Mouse (Mus musculus): ENCODE results near the gene Lgals2. TPM values are rescaled to one million over a fixed set of nuclear protein-coding genes. Genes with fewer than 3 reads are reported as not detected.
A peak's percentile ranks its signal among the peaks of the same experiment; 100 is the strongest.

The Lgals2 gene
- polyA plus RNA-seq, 1 experiment: 0.32 TPM

DNA sequence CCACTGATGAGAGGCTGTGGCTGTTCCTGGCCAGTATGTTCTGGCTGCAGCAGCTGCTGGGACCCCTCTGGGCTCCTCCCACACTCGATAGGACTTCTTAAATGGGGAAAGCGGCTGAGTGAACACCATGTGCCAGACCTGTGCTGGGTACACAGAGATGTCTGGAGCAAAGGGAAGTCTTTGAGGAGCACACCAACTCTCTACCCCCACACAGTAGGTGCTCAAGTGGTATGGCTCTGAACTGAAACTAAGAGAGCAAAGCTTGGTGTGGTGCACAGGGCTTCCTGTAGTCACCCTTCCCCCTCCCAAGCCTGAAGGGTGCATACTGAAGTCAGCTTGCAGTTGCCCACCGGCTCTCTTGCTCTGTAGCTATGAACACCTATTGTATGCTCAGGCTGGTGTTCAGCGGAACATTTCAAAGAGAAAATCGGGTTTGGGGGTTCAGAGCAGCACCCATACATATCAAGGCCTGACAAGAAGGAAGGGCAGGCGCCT lies 43.2 kb upstream of the Lgals2 start:
- no peak for DNase-seq (ENCODE audit: low read depth in 1 of 2, low spot score in 2 of 2)
- Histone ChIP-seq H3K36me3 (ENCODE audit: control insufficient read depth, insufficient read depth, low read length) (peaks cover 6% of the 10 kb centered on the region; the same call in 1 of the 2 replicates), H3K27ac (ENCODE audit: insufficient read depth, low read length) (peak overlapping the region; percentile 85), H3K4me3 (ENCODE audit: extremely low read depth, insufficient read depth, insufficient read length) (peak overlapping the region; percentile 89), H3K27me3 (ENCODE audit: control insufficient read depth, insufficient read depth, low read length) (no peaks in the 10 kb centered on the region), H3K4me1 (ENCODE audit: control insufficient read depth, insufficient read depth, insufficient read length) (peaks cover 44% of the 10 kb centered on the region)
- TF ChIP-seq POLR2A (IDR thresholded peaks at IDR 0.05; ENCODE audit: low read depth, low read length) (no peak), CTCF (IDR thresholded peaks at IDR 0.05; ENCODE audit: extremely low read depth, insufficient read depth, insufficient read length, insufficient replicate concordance) (no peak)
- WGBS: 9% methylated on average over 6 of the region's 6 CpGs

DNA sequence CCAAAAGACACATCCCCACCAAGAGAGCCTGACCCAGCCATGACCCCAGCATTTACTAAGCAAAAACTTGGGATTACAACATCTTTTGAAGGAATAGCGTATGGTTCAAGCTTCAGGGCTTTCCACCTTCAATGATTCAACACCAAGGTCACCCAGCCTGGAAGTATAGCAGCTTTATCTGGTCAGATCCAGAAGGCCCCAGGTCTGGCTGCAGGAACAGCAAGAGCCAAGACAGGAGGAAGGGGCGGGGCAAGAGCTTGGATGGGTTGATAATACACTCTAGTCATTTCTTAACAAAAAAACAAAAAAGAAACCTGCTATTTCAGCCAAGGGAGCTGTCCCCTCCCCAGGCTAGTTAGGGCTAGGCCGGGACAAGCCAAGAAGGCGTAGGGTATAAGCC lies 42.2 kb upstream of the Lgals2 start:
- 85% methylated on average over 4 of the region's 4 CpGs for WGBS

DNA sequence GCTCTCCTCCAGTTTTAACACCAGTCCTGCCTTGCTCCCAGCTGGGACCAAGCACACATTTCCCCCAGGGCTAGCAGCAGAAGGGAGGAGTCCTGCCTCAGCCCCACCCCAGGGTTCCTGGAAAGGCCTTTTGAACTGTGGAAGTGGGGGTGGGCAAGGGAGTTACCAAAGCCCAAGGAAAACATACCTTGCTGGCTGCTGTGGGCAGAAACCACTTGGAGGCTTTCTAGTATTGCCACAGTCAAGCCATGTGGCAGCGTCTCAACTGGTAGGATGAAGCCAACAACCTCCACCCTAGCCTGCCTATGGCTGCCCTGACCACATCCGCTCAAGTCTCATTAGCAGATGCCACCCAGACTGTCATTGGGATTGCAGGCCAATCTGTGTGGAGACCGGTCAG lies 40.8 kb upstream of the Lgals2 start:
- peak overlapping the region; percentile 85 for H3K27ac ChIP-seq (ENCODE audit: insufficient read depth, low read length)
- peaks cover 40% of the 10 kb centered on the region for H3K4me1 ChIP-seq (ENCODE audit: control insufficient read depth, insufficient read depth, insufficient read length)
- no peak overlapping the region for H3K4me3 ChIP-seq (ENCODE audit: extremely low read depth, insufficient read depth, insufficient read length)
- WGBS: 23% methylated on average over 3 of the region's 3 CpGs
- H3K27me3 ChIP-seq (ENCODE audit: control insufficient read depth, insufficient read depth, low read length): no peaks in the 10 kb centered on the region
- TF ChIP-seq CTCF (IDR thresholded peaks at IDR 0.05; ENCODE audit: extremely low read depth, insufficient read depth, insufficient read length, insufficient replicate concordance): no peak
- no peak for TF ChIP-seq POLR2A (IDR thresholded peaks at IDR 0.05; ENCODE audit: low read depth, low read length)
- H3K36me3 ChIP-seq (ENCODE audit: control insufficient read depth, insufficient read depth, low read length): peaks cover 23% of the 10 kb centered on the region
- no peak for DNase-seq (ENCODE audit: low read depth in 1 of 2, low spot score in 2 of 2)

More for the DNA sequence above, 42.2 kb upstream of the Lgals2 start:
- Histone ChIP-seq H3K4me1 (ENCODE audit: control insufficient read depth, insufficient read depth, insufficient read length) (peaks cover 41% of the 10 kb centered on the region), H3K27ac (ENCODE audit: insufficient read depth, low read length) (no peak overlapping the region), H3K27me3 (ENCODE audit: control insufficient read depth, insufficient read depth, low read length) (no peaks in the 10 kb centered on the region), H3K4me3 (ENCODE audit: extremely low read depth, insufficient read depth, insufficient read length) (no peak overlapping the region), H3K36me3 (ENCODE audit: control insufficient read depth, insufficient read depth, low read length) (peaks cover 15% of the 10 kb centered on the region)
- TF ChIP-seq CTCF (IDR thresholded peaks at IDR 0.05; ENCODE audit: extremely low read depth, insufficient read depth, insufficient read length, insufficient replicate concordance) (no peak), POLR2A (IDR thresholded peaks at IDR 0.05; ENCODE audit: low read depth, low read length) (no peak)
- no peak for DNase-seq (ENCODE audit: low read depth in 1 of 2, low spot score in 2 of 2)

DNA sequence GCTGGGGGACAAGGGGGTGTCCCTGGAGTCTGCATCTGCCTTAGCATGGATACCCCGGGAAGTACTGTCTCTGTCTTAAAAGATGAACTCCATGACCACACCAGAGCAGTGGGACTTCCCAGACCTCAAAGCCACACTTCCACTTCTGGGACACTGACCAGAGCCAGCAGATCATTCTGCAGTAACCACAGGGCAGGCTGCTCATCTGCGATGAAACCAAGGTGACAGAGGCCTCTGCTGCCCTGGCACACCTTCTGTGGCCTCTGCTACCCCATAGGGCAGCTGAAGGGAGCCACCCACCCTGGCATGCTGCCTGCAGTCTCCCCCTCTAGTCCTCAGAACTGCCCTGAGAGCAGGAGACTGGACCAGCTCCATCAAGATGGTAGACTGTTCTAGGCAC lies 40.4 kb upstream of the Lgals2 start:
- WGBS: 27% methylated on average over 2 of the region's 2 CpGs
- H3K4me3 ChIP-seq (ENCODE audit: extremely low read depth, insufficient read depth, insufficient read length): no peak overlapping the region

DNA sequence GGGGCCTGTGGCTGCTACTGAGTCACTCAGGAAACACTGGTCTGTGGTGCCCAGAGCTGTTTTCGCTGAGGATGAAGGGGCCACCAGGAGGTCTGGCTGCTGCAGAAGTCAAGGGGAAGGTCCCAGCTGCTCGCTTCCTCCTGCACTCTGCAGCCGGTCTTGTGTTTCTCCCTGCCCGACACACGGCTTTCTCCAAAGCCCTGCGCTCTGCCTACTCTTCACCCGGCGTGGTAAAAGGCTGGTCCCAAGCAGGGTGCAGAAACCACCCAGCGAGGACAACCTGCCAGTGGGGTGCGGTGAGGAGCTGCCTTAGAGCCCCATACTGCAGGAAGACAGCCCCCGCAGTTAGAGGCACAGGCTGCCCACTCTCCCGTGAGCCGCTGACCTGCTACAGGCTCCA lies 39.4 kb upstream of the Lgals2 start:
- H3K27me3 ChIP-seq (ENCODE audit: control insufficient read depth, insufficient read depth, low read length): no peaks in the 10 kb centered on the region
- WGBS: 14% methylated on average over 13 of the region's 13 CpGs
- no peak for TF ChIP-seq CTCF (IDR thresholded peaks at IDR 0.05; ENCODE audit: extremely low read depth, insufficient read depth, insufficient read length, insufficient replicate concordance)
- no peak for TF ChIP-seq POLR2A (IDR thresholded peaks at IDR 0.05; ENCODE audit: low read depth, low read length)
- DNase-seq (ENCODE audit: low read depth in 1 of 2, low spot score in 2 of 2): no peak
- peaks cover 38% of the 10 kb centered on the region for H3K4me1 ChIP-seq (ENCODE audit: control insufficient read depth, insufficient read depth, insufficient read length)
- H3K36me3 ChIP-seq (ENCODE audit: control insufficient read depth, insufficient read depth, low read length): peaks cover 28% of the 10 kb centered on the region
- peak overlapping the region; percentile 43; the same call in 1 of the 2 replicates for H3K4me3 ChIP-seq (ENCODE audit: extremely low read depth, insufficient read depth, insufficient read length)
- peak overlapping the region; percentile 85 for H3K27ac ChIP-seq (ENCODE audit: insufficient read depth, low read length)

More for the DNA sequence above, 40.4 kb upstream of the Lgals2 start:
- TF ChIP-seq POLR2A (IDR thresholded peaks at IDR 0.05; ENCODE audit: low read depth, low read length) (no peak), CTCF (IDR thresholded peaks at IDR 0.05; ENCODE audit: extremely low read depth, insufficient read depth, insufficient read length, insufficient replicate concordance) (no peak)
- no peak for DNase-seq (ENCODE audit: low read depth in 1 of 2, low spot score in 2 of 2)
- Histone ChIP-seq H3K36me3 (ENCODE audit: control insufficient read depth, insufficient read depth, low read length) (peaks cover 25% of the 10 kb centered on the region), H3K4me1 (ENCODE audit: control insufficient read depth, insufficient read depth, insufficient read length) (peaks cover 38% of the 10 kb centered on the region), H3K27ac (ENCODE audit: insufficient read depth, low read length) (peak overlapping the region; percentile 85), H3K27me3 (ENCODE audit: control insufficient read depth, insufficient read depth, low read length) (no peaks in the 10 kb centered on the region)

DNA sequence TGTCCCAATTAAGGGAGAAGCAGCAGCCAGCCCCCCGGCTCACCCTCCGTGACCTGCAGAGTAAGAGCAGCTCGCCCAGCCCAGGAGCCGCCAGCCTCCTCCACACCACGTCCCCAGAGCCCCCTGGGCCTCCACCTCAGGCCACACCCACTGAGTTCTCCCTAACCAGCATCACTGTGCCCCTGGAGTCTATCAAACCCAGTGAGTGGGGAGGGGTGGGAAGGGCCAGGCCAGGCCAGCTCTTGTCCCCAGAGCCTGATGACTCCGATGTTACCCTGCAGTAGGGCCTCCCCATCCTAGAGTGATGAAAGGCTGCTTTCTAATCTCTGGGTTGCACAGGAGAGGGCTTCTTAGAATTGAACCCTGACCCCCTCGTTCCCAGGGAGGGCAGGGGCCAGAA lies 37.1 kb upstream of the Lgals2 start:
- WGBS: 88% methylated on average over 7 of the region's 7 CpGs
- TF ChIP-seq CTCF (IDR thresholded peaks at IDR 0.05; ENCODE audit: extremely low read depth, insufficient read depth, insufficient read length, insufficient replicate concordance): no peak
- Histone ChIP-seq H3K27ac (ENCODE audit: insufficient read depth, low read length) (no peak overlapping the region), H3K4me3 (ENCODE audit: extremely low read depth, insufficient read depth, insufficient read length) (no peak overlapping the region), H3K4me1 (ENCODE audit: control insufficient read depth, insufficient read depth, insufficient read length) (peaks cover 32% of the 10 kb centered on the region), H3K27me3 (ENCODE audit: control insufficient read depth, insufficient read depth, low read length) (no peaks in the 10 kb centered on the region), H3K36me3 (ENCODE audit: control insufficient read depth, insufficient read depth, low read length) (peaks cover 41% of the 10 kb centered on the region)
- DNase-seq (ENCODE audit: low read depth in 1 of 2, low spot score in 2 of 2): no peak

DNA sequence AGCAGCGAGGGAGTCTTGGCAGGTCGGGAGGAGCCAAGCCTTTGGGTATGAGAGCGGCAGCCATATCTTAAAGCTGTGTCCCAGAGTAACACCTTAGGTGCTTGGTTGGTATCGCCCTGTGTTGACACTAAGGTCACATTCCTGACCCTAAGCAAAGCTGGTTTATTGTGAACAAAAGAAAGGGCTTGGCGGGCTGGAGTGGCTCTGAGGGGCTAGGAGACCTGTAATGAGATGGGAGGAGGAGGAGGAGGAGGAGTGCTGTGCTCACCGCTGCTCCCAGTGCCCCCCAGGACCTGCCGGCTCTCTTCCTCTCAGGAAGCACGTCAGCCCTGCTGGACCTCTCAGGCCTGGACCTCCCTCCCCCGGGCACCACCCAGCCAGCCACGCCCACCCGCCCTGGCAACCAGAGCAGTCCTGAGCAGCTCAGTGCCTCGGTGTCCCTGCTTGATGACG lies 34.1 kb upstream of the Lgals2 start:
- no peak for DNase-seq (ENCODE audit: low read depth in 1 of 2, low spot score in 2 of 2)
- 84% methylated on average over 12 of the region's 13 CpGs for WGBS
- no peak overlapping the region for H3K27ac ChIP-seq (ENCODE audit: insufficient read depth, low read length)
- H3K4me1 ChIP-seq (ENCODE audit: control insufficient read depth, insufficient read depth, insufficient read length): peaks cover 7% of the 10 kb centered on the region; the same call in 1 of the 2 replicates
- TF ChIP-seq CTCF (IDR thresholded peaks at IDR 0.05; ENCODE audit: extremely low read depth, insufficient read depth, insufficient read length, insufficient replicate concordance) (no peak), POLR2A (IDR thresholded peaks at IDR 0.05; ENCODE audit: low read depth, low read length) (no peak)
- H3K27me3 ChIP-seq (ENCODE audit: control insufficient read depth, insufficient read depth, low read length): no peaks in the 10 kb centered on the region
- H3K36me3 ChIP-seq (ENCODE audit: control insufficient read depth, insufficient read depth, low read length): peaks cover 58% of the 10 kb centered on the region
- no peak overlapping the region for H3K4me3 ChIP-seq (ENCODE audit: extremely low read depth, insufficient read depth, insufficient read length)
